Mouse (Mus musculus): ENCODE results near the gene Shd. TPM values are rescaled to one million over a fixed set of nuclear protein-coding genes. Genes with fewer than 3 reads are reported as not detected.

Gene Shd
- total and polyA plus RNA-seq, 3 experiments, result 0.31 to 0.89 TPM; not detected in 1

GRCm38 (mm10) chr17:55986030-55986961, 16.0 kb downstream of the Shd start, which contains the start of gene Fsd1:
Fsd1 (plus strand) TSS chr17:55986509.
- Histone ChIP-seq H3K36me3 (ENCODE audit: control insufficient read depth in 1 of 2, insufficient read depth in 2 of 2, low read length in 2 of 2) (no peaks in the 10 kb centered on the region), H3K27me3 (ENCODE audit: control insufficient read depth in 1 of 2, insufficient read depth in 2 of 2, low read length in 2 of 2) (peaks cover 0 to 1% of the 10 kb centered on the region in 2 experiments; a peak in 1 of 4 replicates), H3K27ac (ENCODE audit: control insufficient read depth, low read depth, low read length) (no peak within 1 kb of the TSS), H3K79me2 (ENCODE audit: control insufficient read depth, insufficient read depth, low read length, poor library complexity) (no peaks in the 10 kb centered on the region), H3K4me3 (ENCODE audit: control insufficient read depth in 1 of 2, insufficient read depth in 1 of 2, low read depth in 2 of 2, low read length in 2 of 2) (no peak within 1 kb of the TSS), H3K9ac (ENCODE audit: control insufficient read depth, low read depth, low read length, poor library complexity, severe bottlenecking) (no peak within 1 kb of the TSS), H3K4me1 (ENCODE audit: control insufficient read depth in 1 of 2, insufficient read depth in 2 of 2, low read length in 2 of 2) (no peaks in the 10 kb centered on the region), H3K9me3 (replicated peaks; ENCODE audit: insufficient read depth, low read length) (no peaks in the 10 kb centered on the region)
- TF ChIP-seq POLR2A (IDR thresholded peaks at IDR 0.05; ENCODE audit: control insufficient read depth in 1 of 2, insufficient read depth in 1 of 2, low read depth in 1 of 2, low read length in 2 of 2, poor library complexity in 1 of 2) (no peak), POLR2AphosphoS2 (IDR thresholded peaks at IDR 0.05; ENCODE audit: low read length) (no peak), JUND (IDR thresholded peaks at IDR 0.05; ENCODE audit: low read depth, low read length) (no peak), TCF12 (IDR thresholded peaks at IDR 0.05; ENCODE audit: low read depth, low read length) (no peak), MAFK (IDR thresholded peaks at IDR 0.05; ENCODE audit: borderline replicate concordance, low read depth, low read length) (no peak), SMC3 (IDR thresholded peaks at IDR 0.05; ENCODE audit: low read depth, low read length) (no peak), MXI1 (IDR thresholded peaks at IDR 0.05; ENCODE audit: low read depth, low read length) (no peak), ELF1 (IDR thresholded peaks at IDR 0.05; ENCODE audit: low read depth, low read length) (no peak), GABPA (IDR thresholded peaks at IDR 0.05; ENCODE audit: low read depth, low read length) (no peak), USF1 (IDR thresholded peaks at IDR 0.05; ENCODE audit: low read depth, low read length) (no peak), E2F4 (IDR thresholded peaks at IDR 0.05; ENCODE audit: borderline replicate concordance, low read depth, low read length) (no peak)
- DNase-seq (ENCODE audit: low read depth, low spot score), result no peak

DNA sequence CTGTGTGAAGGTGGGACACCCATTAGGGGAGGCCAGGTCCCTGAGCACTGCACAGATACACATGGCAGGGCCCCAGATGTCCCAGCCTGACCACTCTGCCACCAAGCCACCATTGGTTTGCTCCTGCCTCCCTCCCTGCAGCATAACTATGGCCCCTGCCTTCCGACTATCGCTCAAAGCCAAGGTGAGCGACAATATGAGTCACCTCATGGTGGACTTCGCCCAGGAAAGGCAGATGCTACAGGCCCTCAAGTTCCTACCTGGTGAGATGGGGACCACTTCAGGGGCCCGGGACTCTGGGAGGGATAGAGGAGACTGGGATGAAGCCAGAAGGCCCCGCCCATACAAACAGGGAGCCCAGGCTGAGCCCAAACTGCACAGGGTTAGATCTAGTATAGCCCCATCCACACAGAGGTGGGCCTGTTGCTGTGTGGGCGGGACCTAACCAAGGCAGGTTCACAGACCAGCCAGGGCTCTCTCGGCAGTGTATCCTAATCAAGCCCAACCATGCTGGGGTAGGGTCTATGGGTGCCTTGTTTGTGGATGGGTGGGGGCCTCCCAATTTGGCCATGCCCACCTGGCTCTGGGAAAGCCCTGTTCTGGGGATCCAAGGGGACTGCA, 20.1 kb downstream of the Shd start:
- H3K4me3 ChIP-seq (ENCODE audit: control insufficient read depth in 1 of 2, insufficient read depth in 1 of 2, low read depth in 2 of 2, low read length in 2 of 2), result no peak overlapping the region
- no peaks in the 10 kb centered on the region for H3K36me3 ChIP-seq (ENCODE audit: control insufficient read depth in 1 of 2, insufficient read depth in 2 of 2, low read length in 2 of 2)
- H3K4me1 ChIP-seq (ENCODE audit: control insufficient read depth in 1 of 2, insufficient read depth in 2 of 2, low read length in 2 of 2), result no peaks in the 10 kb centered on the region
- peaks cover 2 to 4% of the 10 kb centered on the region in 2 experiments; a peak in 3 of 4 replicates for H3K27me3 ChIP-seq (ENCODE audit: control insufficient read depth in 1 of 2, insufficient read depth in 2 of 2, low read length in 2 of 2)
- H3K9me3 ChIP-seq (replicated peaks; ENCODE audit: insufficient read depth, low read length), result no peaks in the 10 kb centered on the region
- no peak overlapping the region for H3K9ac ChIP-seq (ENCODE audit: control insufficient read depth, low read depth, low read length, poor library complexity, severe bottlenecking)
- TF ChIP-seq ZMIZ1 (IDR thresholded peaks at IDR 0.05; ENCODE audit: low read depth, low read length), result no peak
- no peak for TF ChIP-seq RAD21 (IDR thresholded peaks at IDR 0.05; ENCODE audit: low read depth, low read length)
- TF ChIP-seq ETS1 (IDR thresholded peaks at IDR 0.05; ENCODE audit: low read depth, low read length), result no peak
- TF ChIP-seq GABPA (IDR thresholded peaks at IDR 0.05; ENCODE audit: low read depth, low read length), result no peak
- no peak for TF ChIP-seq EP300 (IDR thresholded peaks at IDR 0.05; ENCODE audit: low read depth in 1 of 2, low read length in 2 of 2)
- no peak for TF ChIP-seq CHD2 (IDR thresholded peaks at IDR 0.05; ENCODE audit: low read length)
- TF ChIP-seq UBTF (IDR thresholded peaks at IDR 0.05; ENCODE audit: borderline replicate concordance, insufficient read depth, low read depth, low read length), result no peak
- no peak for TF ChIP-seq NRF1 (IDR thresholded peaks at IDR 0.05; ENCODE audit: insufficient read depth, low read depth, low read length, poor library complexity, severe bottlenecking)
- TF ChIP-seq ZNF384 (IDR thresholded peaks at IDR 0.05; ENCODE audit: low read depth, low read length), result no peak
- TF ChIP-seq MAFK (IDR thresholded peaks at IDR 0.05; ENCODE audit: borderline replicate concordance, low read depth, low read length), result no peak
- no peak for TF ChIP-seq HCFC1 (IDR thresholded peaks at IDR 0.05; ENCODE audit: low read depth, low read length)
- TF ChIP-seq E2F4 (IDR thresholded peaks at IDR 0.05; ENCODE audit: borderline replicate concordance, low read depth, low read length), result no peak
- no peak for TF ChIP-seq CTCF (IDR thresholded peaks at IDR 0.05 in 2 of 3, conservative IDR thresholded peaks at IDR 0.05 in 1 of 3; ENCODE audit: control insufficient read depth in 1 of 3, insufficient read depth in 1 of 3, low read depth in 2 of 3, low read length in 3 of 3, poor library complexity in 1 of 3, severe bottlenecking in 1 of 3)
- no peak for TF ChIP-seq MYC (IDR thresholded peaks at IDR 0.05; ENCODE audit: low read depth, low read length)
- no peak for TF ChIP-seq TAL1 (IDR thresholded peaks at IDR 0.05; ENCODE audit: low read length)
- no peak for DNase-seq (ENCODE audit: low read depth, low spot score)
- H3K79me2 ChIP-seq (ENCODE audit: control insufficient read depth, insufficient read depth, low read length, poor library complexity), result no peaks in the 10 kb centered on the region
- no peak overlapping the region for H3K27ac ChIP-seq (ENCODE audit: control insufficient read depth, low read depth, low read length)
